Mouse (Mus musculus): ENCODE data around the gene Trmt61a. TPM values are rescaled to one million over a fixed set of nuclear protein-coding genes. Genes with fewer than 3 reads are reported as not detected.

The Trmt61a gene
- polyA plus RNA-seq, 1 experiment from 2014 or later = 6.0 TPM

DNA sequence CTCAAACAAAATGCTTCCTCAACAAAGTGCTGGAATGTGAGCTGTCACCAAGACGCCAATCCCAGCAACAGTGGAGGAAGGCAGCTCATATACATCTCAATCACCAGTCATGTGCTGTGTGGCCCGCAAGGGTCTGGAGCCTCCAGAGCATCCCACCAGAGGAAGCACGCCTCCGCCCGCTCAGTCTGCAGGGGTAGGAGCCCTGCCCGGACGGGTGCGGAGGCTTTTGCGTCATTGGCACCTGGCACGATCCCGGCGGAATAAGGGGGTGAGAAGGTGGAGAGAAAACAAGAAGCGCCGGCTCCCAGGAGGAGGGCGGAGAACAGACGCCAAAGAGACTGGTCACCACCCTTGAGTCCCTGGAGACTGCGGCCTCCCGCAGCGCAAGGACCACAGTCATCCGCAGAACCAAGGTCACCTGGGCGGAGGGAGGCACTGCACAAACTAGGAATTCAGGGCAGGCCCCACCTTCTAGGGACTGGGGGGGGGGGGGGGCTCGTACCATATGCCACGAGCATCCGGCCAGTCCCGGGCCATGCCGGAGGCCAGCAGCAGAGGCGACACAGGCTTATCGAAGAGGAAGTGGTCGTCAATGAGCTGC, 7.4 kb upstream of the Trmt61a start:
- WGBS = 3% methylated on average over 28 of the region's 29 CpGs
- peak overlapping the region; percentile 61 for H3K4me2 ChIP-seq
- H3K27me3 ChIP-seq (ENCODE audit: control insufficient read depth, insufficient read depth, low read length) = peaks cover 6% of the 10 kb centered on the region
- H3K36me3 ChIP-seq (ENCODE audit: control insufficient read depth, insufficient read depth, low read length) = peaks cover 12% of the 10 kb centered on the region; the same call in 1 of the 2 replicates
- peak; percentile 94 for DNase-seq (ENCODE audit: low spot score, missing footprints)
- H3K9me3 ChIP-seq (ENCODE audit: control insufficient read depth, low read length) = no peaks in the 10 kb centered on the region
- peak overlapping the region; percentile 87 for H3K27ac ChIP-seq (ENCODE audit: low read depth, low read length)
- H3K9ac ChIP-seq (ENCODE audit: low read length) = peak overlapping the region; percentile 97
- H3K4me3 ChIP-seq (ENCODE audit: low read depth, low read length) = peak overlapping the region; percentile 91
- no peak for ATAC-seq (ENCODE audit: low FRiP score)
- peaks cover 28% of the 10 kb centered on the region for H3K4me1 ChIP-seq (ENCODE audit: control insufficient read depth, insufficient read depth, low read length)

DNA sequence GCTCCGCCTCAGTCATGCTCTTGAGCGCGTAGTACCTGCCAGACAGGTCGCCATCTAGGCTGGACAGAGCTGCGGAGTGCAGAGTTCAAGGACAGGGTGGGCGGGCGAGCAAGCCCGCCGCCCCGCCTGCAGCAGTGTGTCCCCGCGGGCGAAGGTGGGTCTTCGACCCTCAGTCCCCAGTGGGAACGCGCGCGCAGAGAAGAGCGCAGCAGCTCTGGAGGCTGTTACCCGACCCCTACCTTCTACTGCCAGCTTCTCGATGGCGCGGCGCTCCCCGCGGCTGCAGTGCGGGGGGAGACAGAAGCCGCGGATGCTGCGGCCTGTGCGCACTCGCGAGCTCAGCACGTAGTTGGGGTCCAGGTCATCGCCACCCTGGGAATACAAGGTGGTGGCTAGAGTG, 6.9 kb upstream of the Trmt61a start:
- ATAC-seq (ENCODE audit: low FRiP score) (0 out of 2 replicates have a peak, but pooled peaks have one; percentile 0), DNase-seq (ENCODE audit: low spot score, missing footprints) (no peak)
- Histone ChIP-seq H3K9ac (ENCODE audit: low read length) (peak overlapping the region; percentile 97), H3K4me2 (peak overlapping the region; percentile 61), H3K27ac (ENCODE audit: low read depth, low read length) (peak overlapping the region; percentile 87), H3K36me3 (ENCODE audit: control insufficient read depth, insufficient read depth, low read length) (peaks cover 12% of the 10 kb centered on the region; the same call in 1 of the 2 replicates), H3K9me3 (ENCODE audit: control insufficient read depth, low read length) (no peaks in the 10 kb centered on the region), H3K4me3 (ENCODE audit: low read depth, low read length) (peak overlapping the region; percentile 91), H3K27me3 (ENCODE audit: control insufficient read depth, insufficient read depth, low read length) (peaks cover 6% of the 10 kb centered on the region), H3K4me1 (ENCODE audit: control insufficient read depth, insufficient read depth, low read length) (peaks cover 28% of the 10 kb centered on the region)
- under 1% methylated on average over 35 of the region's 35 CpGs for WGBS

DNA sequence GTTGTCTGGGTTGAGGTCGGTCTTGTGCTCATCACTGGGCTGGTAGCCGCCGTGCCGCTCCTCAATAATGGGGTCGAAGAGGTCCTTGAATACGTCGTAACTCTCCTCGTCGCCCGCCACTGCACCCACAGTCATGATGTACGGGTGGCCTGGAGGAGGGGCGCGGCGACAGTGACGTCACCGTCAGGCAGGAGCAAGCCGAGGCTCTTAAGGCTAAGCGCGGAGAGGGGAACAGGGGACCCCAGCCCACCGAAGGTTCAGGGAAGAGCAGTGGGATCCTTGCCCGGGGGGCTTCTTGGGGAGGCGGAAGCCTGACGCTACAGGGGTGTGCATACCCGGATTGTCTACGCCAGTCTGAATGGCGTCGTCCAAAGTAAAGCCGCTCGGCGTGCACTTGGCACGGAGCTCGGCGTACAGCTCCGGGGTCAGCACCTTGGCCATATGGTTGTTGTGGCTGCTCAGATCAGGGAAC, 6.4 kb upstream of the Trmt61a start:
- peaks cover 6% of the 10 kb centered on the region for H3K27me3 ChIP-seq (ENCODE audit: control insufficient read depth, insufficient read depth, low read length)
- H3K27ac ChIP-seq (ENCODE audit: low read depth, low read length) = peak overlapping the region; percentile 87
- ATAC-seq (ENCODE audit: low FRiP score) (peak; percentile 46), DNase-seq (ENCODE audit: low spot score, missing footprints) (peak; percentile 97)
- H3K9ac ChIP-seq (ENCODE audit: low read length) = peak overlapping the region; percentile 97
- WGBS = under 1% methylated on average over 34 of the region's 34 CpGs
- peaks cover 28% of the 10 kb centered on the region for H3K4me1 ChIP-seq (ENCODE audit: control insufficient read depth, insufficient read depth, low read length)
- peak overlapping the region; percentile 61 for H3K4me2 ChIP-seq
- peak overlapping the region; percentile 91 for H3K4me3 ChIP-seq (ENCODE audit: low read depth, low read length)
- peaks cover 12% of the 10 kb centered on the region; the same call in 1 of the 2 replicates for H3K36me3 ChIP-seq (ENCODE audit: control insufficient read depth, insufficient read depth, low read length)
- no peaks in the 10 kb centered on the region for H3K9me3 ChIP-seq (ENCODE audit: control insufficient read depth, low read length)

DNA sequence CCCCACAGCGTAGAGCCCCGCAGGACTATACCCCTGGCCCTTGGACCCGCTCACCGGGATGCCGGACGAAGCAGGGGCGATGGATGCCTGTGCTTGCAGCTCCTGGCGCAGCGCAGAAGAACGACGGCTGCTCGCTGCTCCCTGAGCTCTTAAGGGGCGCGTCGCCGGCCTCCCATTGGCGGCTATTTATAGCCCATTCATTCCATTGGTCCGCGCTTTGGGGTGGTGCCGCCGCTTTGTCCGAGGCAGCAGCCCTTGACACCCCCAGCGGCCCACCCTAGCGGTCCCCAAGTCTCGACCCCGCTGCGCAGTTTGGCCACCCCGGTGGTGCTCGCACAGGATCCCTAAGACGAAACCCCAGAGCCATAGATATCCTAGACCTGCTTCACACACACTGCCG, 5.7 kb upstream of the Trmt61a start, which contains the start of gene Ckb:
Gene Ckb (minus strand): TSS at position 163 of the 400 bp plus-strand sequence.
- Histone ChIP-seq H3K27ac (ENCODE audit: low read depth, low read length) (peak within 1 kb of the TSS; percentile 87), H3K4me3 (ENCODE audit: low read depth, low read length) (peak within 1 kb of the TSS; percentile 91), H3K9ac (ENCODE audit: low read length) (peak within 1 kb of the TSS; percentile 97), H3K4me1 (ENCODE audit: control insufficient read depth, insufficient read depth, low read length) (peaks cover 30% of the 10 kb centered on the region), H3K9me3 (ENCODE audit: control insufficient read depth, low read length) (no peaks in the 10 kb centered on the region), H3K36me3 (ENCODE audit: control insufficient read depth, insufficient read depth, low read length) (peaks cover 12% of the 10 kb centered on the region; the same call in 1 of the 2 replicates), H3K4me2 (peak within 1 kb of the TSS; percentile 61), H3K27me3 (ENCODE audit: control insufficient read depth, insufficient read depth, low read length) (peaks cover 6% of the 10 kb centered on the region)
- DNase-seq (ENCODE audit: low spot score, missing footprints) (peak; percentile 98), ATAC-seq (ENCODE audit: low FRiP score) (peak; percentile 85)
- under 1% methylated on average over 31 of the region's 31 CpGs for WGBS

DNA sequence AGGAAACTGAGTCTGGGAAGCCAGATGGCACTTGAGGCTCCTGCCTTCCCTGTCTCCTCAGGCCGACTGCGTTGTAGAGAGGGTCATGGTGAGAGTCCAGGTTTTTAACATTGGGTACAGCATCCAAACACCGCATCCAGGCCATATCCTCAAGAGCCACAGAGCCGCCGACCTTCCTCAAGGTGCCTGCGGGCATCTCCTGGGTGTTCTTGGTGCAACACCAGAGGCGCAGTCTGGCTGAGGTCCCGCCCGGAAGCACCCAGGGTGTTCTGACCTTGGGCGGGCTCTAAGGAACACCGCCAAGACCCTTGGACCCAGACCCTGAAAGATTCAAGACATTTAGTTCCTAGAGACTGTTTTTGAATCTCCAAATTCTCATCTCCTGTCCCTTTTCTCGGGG, 5.3 kb upstream of the Trmt61a start:
- Histone ChIP-seq H3K9me3 (ENCODE audit: control insufficient read depth, low read length) (no peaks in the 10 kb centered on the region), H3K36me3 (ENCODE audit: control insufficient read depth, insufficient read depth, low read length) (peaks cover 12% of the 10 kb centered on the region; the same call in 1 of the 2 replicates), H3K27ac (ENCODE audit: low read depth, low read length) (peak overlapping the region; percentile 37), H3K9ac (ENCODE audit: low read length) (peak overlapping the region; percentile 97), H3K27me3 (ENCODE audit: control insufficient read depth, insufficient read depth, low read length) (peaks cover 6% of the 10 kb centered on the region), H3K4me3 (ENCODE audit: low read depth, low read length) (peak overlapping the region; percentile 91), H3K4me1 (ENCODE audit: control insufficient read depth, insufficient read depth, low read length) (peaks cover 34% of the 10 kb centered on the region), H3K4me2 (peak overlapping the region; percentile 61)
- ATAC-seq (ENCODE audit: low FRiP score) = no peak
- WGBS = 7% methylated on average over 12 of the region's 12 CpGs
- no peak for DNase-seq (ENCODE audit: low spot score, missing footprints)

DNA sequence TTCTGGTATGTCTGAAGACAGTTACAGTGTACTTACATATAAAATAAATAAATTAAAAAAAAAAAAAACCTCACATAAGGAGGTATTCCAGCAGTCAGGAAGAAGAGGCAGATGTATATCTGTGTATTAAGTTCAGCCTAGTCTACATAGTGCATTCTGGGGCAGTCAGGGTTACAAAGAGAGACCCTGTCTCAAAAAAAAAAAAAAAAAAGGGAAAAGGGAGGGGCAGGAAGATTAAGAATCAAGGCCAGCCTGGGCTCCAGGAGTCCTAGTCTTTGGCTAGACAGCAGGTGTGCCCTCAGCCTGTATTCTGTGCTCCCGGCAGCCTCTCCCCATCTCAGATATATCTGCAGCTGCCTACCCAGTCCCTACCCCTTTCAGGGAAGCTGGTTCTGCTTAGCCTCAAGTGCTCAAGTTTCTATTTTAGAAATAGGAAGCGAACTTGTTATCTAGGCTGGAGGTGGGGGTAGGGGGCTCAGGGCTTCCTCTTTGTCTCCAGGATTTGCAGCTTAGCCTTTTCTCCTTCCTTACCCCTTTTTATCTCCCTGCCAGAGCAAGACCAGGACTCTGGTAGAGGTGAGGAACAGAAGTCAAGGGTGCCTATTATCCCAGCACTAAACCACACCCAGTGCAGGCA, 2.9 kb upstream of the Trmt61a start:
- Histone ChIP-seq H3K4me1 (ENCODE audit: control insufficient read depth, insufficient read depth, low read length) (peaks cover 29% of the 10 kb centered on the region), H3K4me2 (no peak overlapping the region), H3K9ac (ENCODE audit: low read length) (no peak overlapping the region), H3K27ac (ENCODE audit: low read depth, low read length) (no peak overlapping the region), H3K36me3 (ENCODE audit: control insufficient read depth, insufficient read depth, low read length) (peaks cover 6% of the 10 kb centered on the region; the same call in 1 of the 2 replicates), H3K27me3 (ENCODE audit: control insufficient read depth, insufficient read depth, low read length) (peaks cover 6% of the 10 kb centered on the region), H3K4me3 (ENCODE audit: low read depth, low read length) (no peak overlapping the region), H3K9me3 (ENCODE audit: control insufficient read depth, low read length) (no peaks in the 10 kb centered on the region)
- no peak for DNase-seq (ENCODE audit: low spot score, missing footprints)
- 52% methylated on average over 2 of the region's 2 CpGs for WGBS
- no peak for ATAC-seq (ENCODE audit: low FRiP score)

DNA sequence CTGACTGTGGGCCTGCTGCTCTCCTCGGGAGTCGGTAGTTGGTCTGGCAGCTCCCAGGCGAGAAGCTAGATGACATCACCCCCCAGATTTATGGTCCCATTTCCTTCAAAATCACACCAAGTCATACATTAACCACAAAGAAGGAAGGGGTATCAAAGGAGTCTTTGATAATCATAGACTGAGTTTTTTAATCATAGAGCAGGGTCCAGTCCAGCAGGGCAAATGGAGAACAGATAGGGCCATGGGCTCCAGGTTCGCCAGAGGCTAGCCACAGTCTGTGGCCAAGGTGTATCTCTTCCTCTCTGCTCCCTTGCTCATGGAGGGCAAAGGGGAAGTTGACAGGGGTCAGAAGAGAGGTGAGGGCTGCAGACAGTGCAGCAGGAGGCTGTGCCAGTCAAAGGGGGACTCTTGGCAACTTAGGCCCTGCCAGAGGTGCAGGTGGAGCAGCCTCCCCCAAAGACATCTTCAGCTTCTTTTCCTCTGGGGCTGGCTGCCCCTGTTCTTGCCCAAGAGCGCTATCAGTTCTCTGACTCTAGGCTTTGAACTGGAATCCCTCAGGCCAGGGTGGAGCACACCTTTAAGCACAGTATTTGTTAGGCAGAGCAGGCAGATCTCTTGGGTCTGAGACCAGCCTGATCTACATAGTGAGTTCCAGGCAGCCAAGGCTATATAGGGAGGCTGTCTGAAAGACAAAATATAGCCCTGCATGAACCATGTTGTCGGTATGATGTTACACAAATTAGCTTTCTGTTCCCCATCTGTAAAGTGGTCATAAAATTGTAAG, 1.9 kb upstream of the Trmt61a start:
- ATAC-seq (ENCODE audit: low FRiP score) = no peak
- H3K4me2 ChIP-seq = no peak overlapping the region
- no peak overlapping the region for H3K9ac ChIP-seq (ENCODE audit: low read length)
- 0 out of 2 replicates have a peak, but pooled peaks cover 4% of the 10 kb centered on the region for H3K36me3 ChIP-seq (ENCODE audit: control insufficient read depth, insufficient read depth, low read length)
- H3K4me1 ChIP-seq (ENCODE audit: control insufficient read depth, insufficient read depth, low read length) = peaks cover 26% of the 10 kb centered on the region
- no peak overlapping the region for H3K27ac ChIP-seq (ENCODE audit: low read depth, low read length)
- no peaks in the 10 kb centered on the region for H3K9me3 ChIP-seq (ENCODE audit: control insufficient read depth, low read length)
- H3K4me3 ChIP-seq (ENCODE audit: low read depth, low read length) = no peak overlapping the region
- peaks cover 6% of the 10 kb centered on the region for H3K27me3 ChIP-seq (ENCODE audit: control insufficient read depth, insufficient read depth, low read length)
- WGBS = 82% methylated on average over 6 of the region's 6 CpGs
- DNase-seq (ENCODE audit: low spot score, missing footprints) = no peak

DNA sequence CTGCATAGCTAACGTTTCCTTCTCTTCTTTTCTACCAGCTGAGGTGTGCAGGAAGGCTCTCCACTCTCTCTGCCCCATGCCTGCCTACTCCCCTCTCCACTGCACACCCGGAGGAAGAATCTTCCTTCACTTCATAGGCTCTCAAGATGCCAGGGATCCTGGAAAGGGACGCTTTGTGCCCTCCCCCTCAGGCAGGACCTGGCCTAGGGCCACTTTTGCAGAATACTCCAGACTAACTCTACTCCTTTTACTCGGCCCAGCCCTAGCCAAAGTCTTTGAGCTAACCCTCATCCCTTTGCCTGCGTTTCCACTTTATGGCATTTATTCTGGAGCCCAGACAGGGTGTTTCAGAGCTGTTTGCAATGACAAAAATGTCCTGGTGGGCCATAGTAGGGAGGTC, 484 bp upstream of the Trmt61a start:
- ATAC-seq (ENCODE audit: low FRiP score) (peak; percentile 34), DNase-seq (ENCODE audit: low spot score, missing footprints) (no peak)
- peaks cover 24% of the 10 kb centered on the region for H3K4me1 ChIP-seq (ENCODE audit: control insufficient read depth, insufficient read depth, low read length)
- peak overlapping the region; percentile 88 for H3K4me3 ChIP-seq (ENCODE audit: low read depth, low read length)
- WGBS = 20% methylated on average over 5 of the region's 5 CpGs
- peaks cover 6% of the 10 kb centered on the region for H3K27me3 ChIP-seq (ENCODE audit: control insufficient read depth, insufficient read depth, low read length)
- H3K36me3 ChIP-seq (ENCODE audit: control insufficient read depth, insufficient read depth, low read length) = peaks cover 6% of the 10 kb centered on the region; the same call in 1 of the 2 replicates
- H3K9ac ChIP-seq (ENCODE audit: low read length) = peak overlapping the region; percentile 81
- peak overlapping the region; percentile 95 for H3K27ac ChIP-seq (ENCODE audit: low read depth, low read length)
- no peaks in the 10 kb centered on the region for H3K9me3 ChIP-seq (ENCODE audit: control insufficient read depth, low read length)
- peak overlapping the region; percentile 67 for H3K4me2 ChIP-seq
